Mouse (Mus musculus) stomach, postnatal 0 days (tissue): ENCODE data around the gene Rtl9.

Source experiments
- CTCF ChIP-seq: IDR thresholded peaks from 2 replicates; pipeline ENCODE4 v1.5.1; 2016; ENCODE audit warnings: antibody characterized with exemption, low read depth, mild to moderate bottlenecking, moderate library complexity
- EP300 ChIP-seq: optimal IDR thresholded peaks from 2 replicates; pipeline ENCODE3; 2016; ENCODE audit warnings: antibody characterized with exemption

DNA sequence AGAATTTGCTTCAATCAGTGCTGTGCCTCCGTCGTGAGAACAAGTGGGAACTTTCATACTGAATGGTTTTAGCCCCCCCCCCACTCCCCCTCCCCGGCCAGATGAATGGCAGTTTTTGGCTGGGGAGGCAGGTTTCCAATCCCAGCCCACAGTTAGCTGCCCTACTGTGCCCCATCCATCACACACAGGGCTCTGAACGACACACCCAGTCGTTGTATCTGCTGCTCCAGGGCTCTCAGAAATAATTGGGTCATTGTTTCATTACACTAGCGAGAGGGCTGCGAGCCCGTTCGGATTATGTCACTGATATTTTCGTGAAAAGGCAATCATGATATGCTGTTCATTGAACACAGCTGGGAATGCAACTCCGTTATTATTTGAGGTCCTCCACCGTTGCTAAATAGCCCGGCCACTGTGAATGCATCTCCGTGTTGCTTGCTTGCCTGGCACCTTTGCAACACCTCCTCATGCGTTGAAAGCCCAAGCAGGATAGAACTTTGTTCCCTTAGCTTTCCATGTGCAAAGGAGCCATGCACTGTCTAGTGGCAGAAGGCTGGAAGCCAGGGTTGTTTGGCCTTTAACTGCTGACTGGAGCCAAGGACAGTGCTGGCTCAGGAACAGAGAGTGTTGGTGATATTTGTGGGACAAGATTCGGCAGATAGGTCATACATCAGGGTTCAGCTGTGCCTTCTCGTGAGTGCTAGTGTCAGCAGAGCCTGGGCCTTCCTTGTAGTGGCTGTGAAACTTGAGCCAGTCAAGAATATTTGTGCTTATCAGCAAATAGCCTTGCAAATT, 32.9 kb upstream of the Rtl9 start:
- TF ChIP-seq CTCF = no peak
- no peak for TF ChIP-seq EP300
